Mouse (Mus musculus): ENCODE results near the gene Lpar2.

GRCm38 (mm10) chr8:69832298-69832853 is 10.1 kb downstream of the Lpar2 start, which contains the start of gene Pbx4:
- TF ChIP-seq POLR2A (IDR thresholded peaks at IDR 0.05; ENCODE audit: borderline replicate concordance, extremely low read depth, insufficient read depth, insufficient read length, poor library complexity, severe bottlenecking) (peak; percentile 86), CTCF (IDR thresholded peaks at IDR 0.05; ENCODE audit: borderline replicate concordance, extremely low read depth, insufficient read depth, insufficient read length) (no peak)
